Mouse (Mus musculus) layer of hippocampus, postnatal 36 days (tissue): ENCODE measurements around the gene Btg3. TPM values are rescaled to one million over a fixed set of nuclear protein-coding genes. Genes with fewer than 3 reads are reported as not detected.

ENCODE experiments used
- DNase-seq, 2 experiments: peaks; one replicate each; pipeline ENCODE4 v3.0.0; 2022
- total RNA-seq, 2 experiments: library from RNA; stranded (reverse); gene quantifications; 2 replicates each; pipeline ENCODE4 v1.2.3; 2021

Gene Btg3
- total RNA-seq, 2 experiments from 2014 or later: 14.6 to 14.9 TPM

DNA sequence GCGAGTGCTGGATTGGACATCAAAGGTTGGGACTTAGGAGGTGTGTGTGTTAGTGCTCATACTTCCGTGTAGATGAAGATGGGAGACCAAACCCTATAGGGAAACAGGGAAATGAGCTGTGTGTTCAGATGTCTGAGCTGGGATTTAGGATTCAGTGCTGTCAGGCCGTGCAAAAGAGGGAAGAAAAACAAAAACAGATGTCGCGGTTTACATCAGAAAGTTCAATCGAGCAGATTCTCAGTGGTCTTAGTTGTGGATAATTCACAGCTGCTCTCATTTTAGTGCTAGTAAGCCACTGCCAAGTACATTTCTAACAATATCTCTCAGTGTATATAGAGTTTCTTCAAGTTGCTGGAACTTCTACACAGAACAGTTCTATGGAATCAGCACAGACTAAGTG lies 33.2 kb downstream of the Btg3 start:
- no peak for DNase-seq

DNA sequence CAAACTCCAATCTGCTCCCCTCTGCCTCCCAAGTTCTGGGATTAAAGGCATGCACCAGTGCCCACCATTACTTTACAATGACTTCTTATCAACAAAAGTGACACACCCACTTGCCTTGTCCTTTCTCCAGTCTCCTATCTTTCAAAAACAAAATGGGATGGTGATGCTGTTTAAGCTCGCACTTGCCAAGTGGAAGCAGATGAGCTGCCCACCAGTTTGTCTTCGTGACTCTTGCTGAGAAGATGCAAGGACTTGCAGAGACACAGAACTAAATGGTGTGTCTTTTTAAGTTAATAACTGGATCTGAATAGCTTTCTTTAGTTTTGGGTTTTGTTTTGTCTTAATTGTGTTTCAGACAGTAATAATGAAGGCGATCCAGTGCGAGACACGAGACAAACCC lies 34.2 kb downstream of the Btg3 start:
- DNase-seq: no peak

DNA sequence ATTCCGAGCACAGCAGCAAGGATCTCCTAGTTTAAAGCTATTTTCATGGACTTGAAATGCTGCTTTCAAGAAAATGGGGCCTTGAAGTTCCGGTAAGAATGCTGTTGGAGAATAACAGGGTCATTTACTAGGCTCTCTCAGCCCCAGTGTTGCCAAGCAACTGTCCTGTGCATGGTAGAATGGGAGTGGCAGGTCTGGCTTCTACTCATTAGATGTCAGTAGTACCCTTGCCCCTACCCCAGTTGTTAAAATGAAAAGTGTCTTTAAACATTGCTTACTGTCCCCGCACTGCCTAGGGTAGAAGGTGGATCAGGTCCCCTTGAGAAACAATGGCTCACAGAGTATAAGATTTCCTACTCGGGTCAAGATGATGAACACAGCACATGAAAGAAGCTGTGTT lies 35.6 kb downstream of the Btg3 start:
- DNase-seq: no peak

- no peak for DNase-seq
These were observed 39.8 kb downstream of the Btg3 start for GRCm38 (mm10) chr16:78337226-78337625.

GRCm38 (mm10) chr16:78327999-78328398 lies 49.0 kb downstream of the Btg3 start:
- DNase-seq: no peak

DNA sequence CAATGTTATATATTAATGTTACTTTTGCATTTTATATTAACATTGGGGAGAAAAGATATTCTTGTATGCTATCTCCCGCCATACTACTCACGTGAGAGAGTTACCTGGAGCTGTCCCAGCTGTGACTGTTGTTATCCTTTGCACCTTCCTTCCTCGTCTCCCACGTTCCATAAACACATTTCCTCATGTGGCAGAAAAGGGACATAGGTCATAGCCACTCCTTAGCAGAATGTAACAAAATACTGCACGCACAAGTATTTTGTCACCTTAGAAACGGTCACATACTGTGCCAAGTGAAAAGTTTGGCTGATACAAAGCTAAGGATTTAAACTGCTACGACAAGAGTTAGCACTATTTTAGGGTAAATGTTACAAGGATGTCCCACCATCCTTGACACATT lies 49.4 kb downstream of the Btg3 start:
- DNase-seq: no peak

DNA sequence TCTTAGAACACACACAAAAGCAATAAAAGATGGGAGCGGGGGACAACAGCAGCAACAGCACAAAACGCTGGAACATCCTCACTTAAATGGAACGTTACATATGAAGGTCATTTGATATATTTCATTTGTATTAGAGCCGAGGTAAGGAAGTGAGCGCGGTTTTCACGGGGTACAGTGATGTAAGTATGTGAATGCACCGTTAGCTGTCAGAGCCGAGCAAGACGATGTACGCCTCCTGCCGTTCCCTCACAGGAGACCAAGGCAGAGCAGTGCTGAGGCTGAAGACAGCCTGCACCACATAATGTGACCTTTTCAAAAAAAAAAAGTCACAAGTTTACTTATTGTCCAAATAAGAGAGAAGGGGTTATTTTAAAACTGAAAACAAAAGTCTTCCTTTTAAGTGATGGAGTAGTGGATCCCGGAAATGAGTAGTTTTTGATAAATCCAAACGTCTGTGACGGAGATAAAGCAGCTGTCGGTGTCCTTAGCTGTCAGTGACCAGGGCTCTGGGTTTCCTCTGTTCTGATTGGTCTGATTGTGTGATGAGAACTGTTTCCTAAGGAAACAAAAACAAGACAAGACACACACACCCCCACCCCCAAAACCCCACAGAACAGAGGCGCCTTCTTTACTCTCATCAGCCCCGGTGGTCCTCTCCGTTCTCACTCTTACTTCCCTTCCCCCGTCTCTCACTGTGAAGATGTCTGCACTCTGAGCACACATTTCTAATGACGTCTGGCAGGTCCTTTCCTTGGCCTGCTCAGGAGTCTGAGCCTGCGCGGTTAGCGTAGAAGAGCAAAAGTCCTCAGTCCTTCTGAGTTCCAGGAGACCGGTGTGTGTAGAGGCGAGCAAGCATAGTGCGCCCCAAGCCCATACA lies 50.8 kb downstream of the Btg3 start:
- DNase-seq: no peak

DNA sequence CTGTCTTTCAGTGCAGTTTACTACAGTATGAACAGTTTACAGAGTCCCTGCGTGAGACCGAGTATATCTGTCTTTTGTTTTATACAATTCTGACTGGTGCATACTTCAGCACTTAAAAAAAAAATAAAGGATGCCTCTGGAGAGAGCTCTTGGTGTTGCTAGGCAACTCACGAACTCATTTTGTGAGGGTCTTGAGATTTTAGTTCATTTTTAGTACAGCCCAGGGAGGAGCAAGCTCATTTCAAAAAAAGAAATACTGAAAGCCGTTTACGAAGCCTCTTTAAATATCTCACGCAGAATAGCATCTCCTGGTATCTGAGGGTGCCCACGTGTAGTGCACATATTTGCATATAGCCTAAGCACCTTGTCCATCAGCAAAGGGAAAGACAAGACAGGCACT lies 54.9 kb downstream of the Btg3 start:
- no peak for DNase-seq

GRCm38 (mm10) chr16:78321559-78321958 lies 55.4 kb downstream of the Btg3 start:
- DNase-seq: no peak

- no peak for DNase-seq
These were observed 57.3 kb downstream of the Btg3 start for GRCm38 (mm10) chr16:78319711-78320110.

GRCm38 (mm10) chr16:78317960-78318359 lies 59.0 kb downstream of the Btg3 start:
- DNase-seq: no peak

DNA sequence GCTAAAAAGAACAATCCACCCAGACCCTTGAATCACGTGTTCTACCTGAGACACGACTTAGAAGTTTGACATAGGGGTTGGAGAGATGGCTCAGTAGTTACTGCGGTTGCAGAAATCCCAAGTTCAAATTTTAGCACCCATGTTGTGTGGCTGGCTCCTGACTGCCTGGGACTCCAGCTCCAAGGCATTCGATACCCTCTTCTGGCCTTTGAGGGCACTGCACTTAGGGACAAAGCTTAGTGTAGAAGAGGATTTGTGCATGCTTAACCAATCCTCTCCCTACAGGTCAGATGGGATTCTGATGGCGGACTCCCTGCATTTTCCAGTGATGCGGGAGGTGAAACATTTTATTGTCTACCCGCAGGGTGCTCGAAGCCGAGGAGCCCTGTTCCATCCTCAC lies 60.1 kb downstream of the Btg3 start:
- peak; percentile 28 to 30 for DNase-seq

DNA sequence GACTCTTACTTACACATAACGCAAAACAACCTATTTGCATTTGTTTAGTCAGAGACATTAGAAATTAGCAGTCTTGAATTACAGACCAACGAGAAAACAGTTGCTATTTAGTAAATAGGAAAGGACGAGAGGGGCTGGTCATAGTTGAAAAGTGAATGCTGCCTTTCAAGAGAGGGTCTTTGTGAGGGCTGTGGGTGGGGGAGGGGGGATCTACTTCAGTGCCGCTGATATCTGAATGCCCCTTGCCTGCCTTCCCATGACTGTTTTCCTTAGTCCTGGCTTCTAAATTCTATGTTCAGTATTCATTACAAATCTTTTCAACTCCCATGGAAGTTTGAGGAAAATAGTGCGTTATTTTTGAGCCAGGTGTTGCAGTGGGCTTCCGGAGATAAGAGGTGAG lies 63.0 kb downstream of the Btg3 start:
- DNase-seq: no peak

DNA sequence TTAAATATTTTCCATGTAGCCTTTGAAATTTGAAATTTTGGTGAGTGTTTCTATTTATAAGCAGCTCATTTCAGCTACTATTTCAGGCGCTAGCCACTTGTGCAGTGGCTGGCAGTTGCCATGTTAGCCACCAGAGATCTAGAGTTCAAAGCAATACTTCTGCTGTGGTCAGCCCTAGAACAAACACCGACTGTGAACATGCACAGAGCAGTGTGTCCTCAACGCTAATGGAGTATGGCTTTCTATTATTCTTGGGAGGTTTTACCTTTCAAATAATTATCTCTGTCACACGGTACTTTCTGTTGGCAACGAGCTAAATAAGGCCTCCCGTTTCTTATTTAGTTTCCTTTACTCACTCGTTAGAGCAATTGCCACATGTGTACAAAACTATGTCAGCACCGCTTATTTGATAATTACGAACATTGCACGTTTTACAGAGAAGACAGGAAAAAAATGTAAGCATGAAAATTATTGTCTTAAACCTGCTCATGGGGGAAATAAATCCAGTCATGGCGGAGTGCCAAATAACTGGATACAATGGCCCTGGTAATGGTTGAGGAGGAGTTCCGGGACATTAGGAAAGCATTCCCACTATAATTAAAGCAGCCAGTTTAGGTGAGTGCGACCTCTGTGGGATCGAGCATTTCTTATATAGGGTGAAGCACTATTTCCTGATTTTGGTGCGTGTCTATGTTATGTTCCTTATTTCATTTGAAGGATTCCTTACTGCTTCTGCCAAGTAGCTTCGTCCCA lies 63.7 kb downstream of the Btg3 start:
- no peak for DNase-seq

DNA sequence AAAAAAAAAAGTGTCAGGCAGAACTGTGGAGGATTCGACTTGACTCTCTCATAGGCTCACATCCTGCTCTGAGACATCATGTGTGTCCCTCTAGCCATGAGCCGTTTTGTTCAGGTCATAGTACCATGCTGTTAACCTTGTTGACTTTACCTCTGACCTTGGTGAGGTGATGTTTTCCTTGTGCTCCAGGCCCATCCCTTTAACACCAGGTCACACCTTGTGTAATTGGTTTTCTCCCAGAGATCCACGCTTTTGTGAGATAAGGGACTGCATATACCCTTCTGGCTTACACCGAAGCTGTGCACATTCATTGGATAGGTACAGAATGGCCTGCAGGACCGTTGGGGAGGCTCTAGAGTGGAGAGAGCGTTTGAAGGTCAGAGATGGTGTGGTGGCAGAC lies 67.7 kb downstream of the Btg3 start:
- DNase-seq: no peak

DNA sequence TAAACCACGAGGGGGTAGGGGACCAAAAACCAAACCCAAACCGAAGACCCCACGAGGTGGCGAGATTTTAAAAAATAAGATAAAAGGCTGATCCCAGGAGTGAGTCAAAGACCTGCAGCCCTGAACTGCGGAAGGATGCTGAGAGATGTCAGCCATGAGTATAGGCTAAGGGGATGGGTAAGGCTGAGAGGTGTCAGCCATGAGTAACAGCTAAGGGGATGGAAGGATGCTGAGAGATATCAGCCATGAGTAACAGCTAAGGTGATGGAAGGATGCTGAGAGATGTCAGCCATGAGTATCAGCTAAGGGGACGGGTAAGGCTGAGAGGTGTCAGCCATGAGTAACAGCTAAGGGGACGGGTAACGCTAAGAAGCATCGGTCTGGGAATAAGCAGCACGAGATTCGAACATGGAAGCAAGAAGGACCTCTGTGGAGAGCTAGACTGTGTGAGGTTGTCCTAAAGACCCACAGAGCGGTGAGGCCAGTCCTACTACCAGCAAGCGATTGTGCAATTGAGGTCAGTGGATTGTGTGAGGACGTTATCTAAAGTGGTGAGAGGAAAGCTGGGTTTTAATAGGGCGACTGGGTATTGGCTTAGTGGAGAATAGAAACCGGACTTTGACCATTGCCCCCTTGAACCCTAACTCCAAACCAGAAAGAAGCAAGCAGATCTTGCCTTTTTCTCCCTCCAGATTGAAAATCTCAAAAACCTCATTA lies 69.4 kb downstream of the Btg3 start:
- DNase-seq: no peak

- DNase-seq: no peak
These were observed 70.4 kb downstream of the Btg3 start for GRCm38 (mm10) chr16:78306606-78307005.

- DNase-seq: no peak
These were observed 71.3 kb downstream of the Btg3 start for GRCm38 (mm10) chr16:78305606-78306100.

DNA sequence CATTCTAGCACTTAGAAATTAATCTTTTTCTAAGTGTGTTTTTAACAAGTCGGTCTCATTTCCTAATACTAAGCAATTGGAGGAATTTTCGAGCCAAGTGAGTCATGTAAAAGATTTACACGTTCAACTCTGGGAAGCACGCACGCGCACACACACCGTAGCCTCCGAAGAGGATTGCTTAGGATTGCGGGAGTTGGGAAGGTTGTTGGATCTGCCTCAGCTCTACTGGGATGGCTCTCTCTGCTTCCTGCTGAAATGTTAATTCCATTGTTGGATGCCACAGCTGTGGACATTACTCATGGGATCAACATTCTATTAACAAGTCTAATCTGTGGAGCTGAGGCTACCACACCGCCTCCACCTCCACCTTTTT lies 74.3 kb downstream of the Btg3 start:
- peak; percentile 30 to 33 for DNase-seq

- peak; percentile 21 to 37 for DNase-seq
These were observed 74.9 kb downstream of the Btg3 start for GRCm38 (mm10) chr16:78301831-78302677.

DNA sequence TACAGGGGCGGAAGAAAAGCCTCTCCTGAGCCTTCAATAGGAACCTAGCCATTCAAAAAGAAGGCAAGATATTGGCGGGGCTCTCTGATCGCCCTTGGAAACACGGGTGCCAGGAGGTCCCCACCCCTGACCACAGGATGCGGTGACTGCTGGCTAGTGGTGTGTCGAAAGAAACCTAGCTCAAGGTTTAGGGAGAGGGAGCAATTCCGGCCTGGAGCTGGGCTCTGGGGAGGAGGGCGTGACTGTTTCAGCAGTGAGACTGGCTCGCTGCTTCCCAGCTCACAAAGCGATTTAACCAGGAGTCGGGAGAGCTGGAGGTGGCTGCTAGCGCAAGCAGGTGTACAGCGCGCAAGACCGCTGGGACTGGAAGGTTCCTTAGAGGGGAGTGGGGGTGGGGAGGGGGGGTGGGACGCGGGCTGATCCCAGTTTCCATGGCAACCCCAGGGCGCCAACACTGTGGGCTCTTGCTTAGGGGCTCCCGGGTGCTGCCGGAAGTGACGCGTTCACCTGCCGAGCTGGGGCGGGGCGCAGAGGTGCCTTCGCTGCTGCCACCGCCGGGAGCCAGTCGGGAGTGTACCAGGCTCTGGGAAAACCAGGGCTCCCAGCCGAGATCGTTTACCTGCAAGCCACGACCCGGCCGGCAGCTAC lies 75.7 kb downstream of the Btg3 start, which contains the start of gene Cxadr:
Gene Cxadr, plus strand, starts transcription at position 307 of the 648 bp plus-strand sequence.
- peak; percentile 67 to 76 for DNase-seq
